Comparison of ENCODE assay signal across 10 mouse cellular contexts in the genomic region with DNA sequence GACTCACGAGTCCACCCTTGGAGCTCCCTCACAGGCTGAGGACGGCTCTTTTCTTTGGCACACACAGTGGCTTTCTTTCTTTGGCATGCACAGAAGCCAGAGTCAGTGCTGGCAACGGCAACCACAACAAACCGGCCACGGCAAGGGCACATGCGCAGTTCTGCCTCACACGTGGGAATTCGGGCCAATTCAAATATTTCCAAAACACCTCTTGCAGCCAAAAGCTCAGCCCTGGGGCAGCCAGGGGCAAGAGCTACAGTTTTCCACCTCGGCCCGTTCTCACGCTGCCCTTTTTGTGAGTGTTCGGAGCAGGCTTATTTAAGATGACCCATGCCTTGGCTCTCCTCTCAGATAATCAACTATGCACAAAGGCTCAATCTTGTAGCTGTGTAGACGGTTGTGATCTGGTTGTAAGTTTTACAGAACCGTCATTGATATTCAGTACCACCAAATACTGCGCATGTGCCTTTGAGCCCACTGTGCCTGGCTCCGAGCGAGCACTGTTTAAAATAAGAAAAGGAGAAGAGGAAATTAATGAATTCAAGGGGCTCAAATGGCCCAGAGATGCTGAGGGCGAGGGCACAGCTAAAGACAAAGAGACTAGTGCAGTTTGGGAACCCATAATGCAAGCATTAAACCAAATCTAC.
DNase-seq lines count a peak whose midpoint lies in the region; ATAC-seq and TF ChIP-seq lines count a peak whose summit lies in the region.
"Had no signal": no experiment of that assay in that cellular context is flagged by ENCODE, and none has a peak within 500 bp of the region (broad histone marks: within the 10 kb centered on the region; RNA-seq: fewer than 3 reads in every experiment).

No protein-coding gene starts in this region.

- H3K27ac ChIP-seq in layer of hippocampus, adult 2 months = no peak overlapping the region
- H3K27ac ChIP-seq: heart, embryonic 13.5 days; midbrain, embryonic 12.5 days had no signal

- TF ChIP-seq CTCF in layer of hippocampus, adult 2 months (conservative IDR thresholded peaks at IDR 0.05) = no peak

- ATAC-seq in erythroid progenitor cell, adult 5-6 weeks (replicated peaks; ENCODE audit: low FRiP score, poor library complexity, severe bottlenecking) = no peak

- DNase-seq in layer of hippocampus, adult 2 months (ENCODE audit: low spot score in 2 of 2) = peak; percentile 19 to 23
- no peak for DNase-seq in layer of hippocampus, adult 9-11 months
- DNase-seq in adrenal gland, postnatal 25 days = peak; percentile 23
- DNase-seq in fibroblast of lung, adult 2 months (ENCODE audit: low read depth) = peak; percentile 94
- DNase-seq in kidney, postnatal 14 days = peak; percentile 26
- DNase-seq in retina, embryonic 14.5 days (ENCODE audit: low spot score) = no peak
- no peak for DNase-seq in embryo, embryonic 10.5 days (ENCODE audit: low spot score)

- no peak overlapping the region; the same call in 1 of the 2 replicates for H3K4me3 ChIP-seq in layer of hippocampus, adult 2 months
- H3K4me3 ChIP-seq: heart, embryonic 13.5 days; midbrain, embryonic 12.5 days had no signal

Comparison
In these comparisons a context has a peak if more than half of its experiments do, and no peak if none do; other contexts are left out.
1. DNase-seq: peak in layer of hippocampus, adult 2 months (2 of 2), adrenal gland, postnatal 25 days (single experiment), fibroblast of lung, adult 2 months (single experiment) and kidney, postnatal 14 days (single experiment); none in layer of hippocampus, adult 9-11 months (single experiment), retina, embryonic 14.5 days (single experiment) and embryo, embryonic 10.5 days (single experiment).